Mouse (Mus musculus): ENCODE measurements around the gene Gm11084.

Gm11084 gene

DNA sequence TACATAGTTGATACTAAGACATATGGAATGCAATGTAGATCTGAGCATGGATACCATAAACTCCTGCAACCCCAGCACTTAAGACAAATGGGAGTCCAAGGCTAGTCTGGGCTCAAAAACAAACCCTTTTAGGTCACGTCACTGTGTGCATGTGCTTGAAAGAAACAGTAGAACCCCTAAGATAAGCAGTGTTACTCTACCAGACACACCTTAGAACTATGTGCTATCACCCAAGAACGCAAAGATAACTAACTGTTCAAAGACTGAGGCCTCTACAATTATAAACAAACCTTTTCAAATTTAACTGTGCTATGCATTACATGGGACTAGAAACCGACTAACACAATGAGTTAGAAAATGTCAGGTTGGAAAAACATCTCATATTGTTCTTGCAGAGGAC lies 33.5 kb downstream of the Gm11084 start:
- DNase-seq (ENCODE audit: low spot score in 2 of 2) = no peak

DNA sequence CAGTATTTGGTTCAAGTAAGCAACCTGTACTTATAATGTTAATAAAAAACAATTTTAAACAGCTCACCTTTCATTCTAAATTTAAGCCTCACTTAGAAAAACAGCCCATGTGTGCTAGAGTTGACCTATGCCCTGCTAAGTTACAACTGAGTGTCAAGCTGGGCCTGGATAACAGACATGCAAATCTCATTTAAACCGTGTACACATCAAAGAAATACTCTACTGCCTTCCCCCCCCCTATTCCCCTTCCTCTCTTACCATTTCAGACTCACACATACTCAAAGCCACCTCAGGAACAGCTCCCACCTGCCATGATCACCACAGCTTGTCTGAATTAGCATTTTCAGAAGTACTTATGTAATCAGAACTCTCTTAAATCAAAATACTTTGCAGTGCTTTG lies 50.6 kb downstream of the Gm11084 start:
- DNase-seq (ENCODE audit: low spot score in 2 of 2) = no peak

- no peak for DNase-seq (ENCODE audit: low spot score in 2 of 2)
Observed at GRCm38 (mm10) chr2:72932186-72932585, 54.3 kb downstream of the Gm11084 start.

DNA sequence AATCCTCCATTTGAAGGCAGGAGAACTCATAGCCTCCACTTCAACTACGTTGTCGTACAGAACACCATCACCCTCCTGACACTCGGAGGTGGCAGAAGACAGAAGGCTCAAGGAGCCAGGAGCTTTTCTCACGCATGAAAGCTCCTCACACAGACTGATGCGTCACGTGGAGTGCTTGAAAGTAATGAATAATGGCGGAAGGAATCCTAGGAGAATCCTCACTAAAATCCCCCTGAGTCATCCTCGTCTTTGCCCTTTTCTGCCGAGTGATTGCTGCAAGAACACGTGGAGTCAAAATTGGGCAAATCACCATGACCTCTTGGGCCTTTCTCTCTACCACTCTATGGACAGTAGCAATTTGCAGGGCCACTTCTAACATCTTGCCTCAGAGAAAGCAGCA lies 61.5 kb downstream of the Gm11084 start:
- no peak for DNase-seq (ENCODE audit: low spot score in 2 of 2)
